ENCODE assay signal across 30 mouse cellular contexts in the genomic region with DNA sequence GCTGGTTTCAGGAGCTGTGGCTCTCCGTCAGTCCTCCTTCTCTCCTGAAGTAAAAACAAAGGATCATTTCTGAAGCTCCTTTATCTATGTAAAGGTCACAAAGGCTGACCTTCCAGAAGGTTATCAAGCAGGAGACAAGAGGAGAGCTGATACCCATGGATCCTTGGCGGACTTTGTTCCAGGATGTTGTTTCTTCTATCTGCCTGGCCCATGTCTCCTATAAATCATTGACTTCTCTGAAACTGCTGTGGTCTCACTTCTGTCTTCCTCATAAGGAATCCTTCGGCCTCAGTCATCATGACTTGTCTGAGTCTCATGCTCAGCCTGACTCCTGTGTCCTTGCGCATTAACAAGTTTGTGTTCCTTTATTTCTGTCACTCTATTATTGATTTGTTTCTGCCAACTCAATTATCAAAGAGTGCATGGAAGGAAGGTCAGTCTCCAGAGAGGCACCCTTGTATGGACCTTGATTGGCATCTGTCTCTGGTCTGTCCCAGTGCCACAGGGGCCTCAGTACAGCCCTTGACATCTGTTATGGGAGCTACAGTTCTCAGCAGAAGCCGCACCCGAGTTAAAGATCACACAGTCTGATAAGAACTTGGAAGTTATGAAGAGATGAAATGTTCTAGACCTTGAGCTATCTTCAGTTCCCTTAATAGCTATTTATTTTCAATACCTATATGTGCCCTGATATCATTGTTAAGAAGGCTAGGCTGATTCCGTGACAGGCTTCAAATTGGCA. TPM values are rescaled to one million over a fixed set of nuclear protein-coding genes. Genes with fewer than 3 reads are reported as not detected.
A peak's percentile ranks its signal among the peaks of the same experiment; 100 is the strongest.
DNase-seq lines count a peak whose midpoint lies in the region; ATAC-seq and TF ChIP-seq lines count a peak whose summit lies in the region.
"Had no signal": no experiment of that assay in that cellular context is flagged by ENCODE, and none has a peak within 500 bp of the region (broad histone marks: within the 10 kb centered on the region; RNA-seq: fewer than 3 reads in every experiment).

No protein-coding gene starts in this region.

- H3K27ac ChIP-seq in heart, embryonic 12.5 days (ENCODE audit: poor library complexity, severe bottlenecking) = no peak overlapping the region
- peak overlapping the region; percentile 69 for H3K27ac ChIP-seq in intestine, embryonic 16.5 days (ENCODE audit: low read length)
- H3K27ac ChIP-seq in small intestine, adult 2 months (ENCODE audit: insufficient read depth, low read depth, low read length) = peak overlapping the region; percentile 93
- H3K27ac ChIP-seq: embryonic facial prominence, embryonic 10.5 days; embryonic facial prominence, embryonic 13.5 days; forebrain, embryonic 12.5 days; gastrocnemius, adult 2 months; heart, embryonic 13.5 days; hindbrain, embryonic 14.5 days; hindbrain, postnatal 0 days had no signal

- no peak for TF ChIP-seq CTCF in small intestine, adult 2 months (IDR thresholded peaks at IDR 0.05; ENCODE audit: extremely low read depth, insufficient read length, insufficient replicate concordance, low read depth, low read length)

- no peak overlapping the region for H3K9ac ChIP-seq in heart, embryonic 12.5 days
- no peak overlapping the region for H3K9ac ChIP-seq in intestine, embryonic 16.5 days (ENCODE audit: low read depth, low read length)
- H3K9ac ChIP-seq: embryonic facial prominence, embryonic 13.5 days; forebrain, embryonic 12.5 days; heart, embryonic 13.5 days; hindbrain, embryonic 14.5 days had no signal

- WGBS in heart, embryonic 12.5 days = 63% methylated on average over 7 of the region's 7 CpGs
- WGBS in intestine, embryonic 16.5 days = 58% methylated on average over 7 of the region's 7 CpGs
- WGBS in small intestine, adult 2 months = 40% methylated on average over 7 of the region's 7 CpGs

- no peaks in the 10 kb centered on the region for H3K9me3 ChIP-seq in heart, embryonic 12.5 days (replicated peaks)
- H3K9me3 ChIP-seq in intestine, embryonic 16.5 days (ENCODE audit: control insufficient read depth, low read length) = no peaks in the 10 kb centered on the region
- H3K9me3 ChIP-seq: embryonic facial prominence, embryonic 10.5 days; embryonic facial prominence, embryonic 13.5 days; forebrain, embryonic 12.5 days; heart, embryonic 13.5 days had no signal

- ATAC-seq in heart, embryonic 12.5 days (ENCODE audit: insufficient number of reproducible peaks, low FRiP score) = no peak
- peak; percentile 95 for ATAC-seq in intestine, embryonic 16.5 days
- ATAC-seq: forebrain, embryonic 16.5 days; hindbrain, postnatal 0 days had no signal

- H3K4me3 ChIP-seq in heart, embryonic 12.5 days = no peak overlapping the region
- H3K4me3 ChIP-seq in intestine, embryonic 16.5 days (ENCODE audit: low read length) = no peak overlapping the region
- no peak overlapping the region for H3K4me3 ChIP-seq in small intestine, adult 2 months (ENCODE audit: low read depth, low read length)
- H3K4me3 ChIP-seq: embryonic facial prominence, embryonic 10.5 days; embryonic facial prominence, embryonic 13.5 days; erythroblast, embryonic 14.5 days; forebrain, embryonic 12.5 days; gastrocnemius, adult 2 months; heart, embryonic 13.5 days had no signal

- 0 out of 2 replicates have a peak, but pooled peaks cover 4% of the 10 kb centered on the region for H3K27me3 ChIP-seq in heart, embryonic 12.5 days (replicated peaks)
- no peaks in the 10 kb centered on the region for H3K27me3 ChIP-seq in intestine, embryonic 16.5 days (replicated peaks; ENCODE audit: control insufficient read depth, insufficient read depth, low read length)
- H3K27me3 ChIP-seq in small intestine, adult 2 months (ENCODE audit: control insufficient read depth, insufficient read depth, low read length) = no peaks in the 10 kb centered on the region
- H3K27me3 ChIP-seq: CH12.LX; embryonic facial prominence, embryonic 13.5 days; forebrain, embryonic 12.5 days; heart, embryonic 13.5 days had no signal

- DNase-seq in heart, adult 11 months = peak; percentile 66
- no peak for DNase-seq in embryo, embryonic 9.5 days (ENCODE audit: extremely low spot score)
- no peak for DNase-seq in left cerebral cortex, adult 11 months (ENCODE audit: low spot score)
- no peak for DNase-seq in gastrocnemius, adult 18-20 months (ENCODE audit: low spot score)
- DNase-seq: adrenal gland, adult 2 months; adrenal gland, postnatal 14 days; B cell, adult 2 months; cerebellum, adult 11 months; cerebellum, adult 2 months; cerebellum, adult 9-11 months; cerebellum, postnatal 25 days; gastrocnemius, adult 2 months; gastrocnemius, postnatal 14 days; heart, adult 18-20 months; heart, postnatal 14 days; heart, postnatal 4 days had no signal

- no peak overlapping the region for H3K4me2 ChIP-seq in heart, embryonic 12.5 days
- H3K4me2 ChIP-seq in intestine, embryonic 16.5 days (ENCODE audit: low read depth, low read length) = peak overlapping the region; percentile 25; the same call in 1 of the 2 replicates
- H3K4me2 ChIP-seq: embryonic facial prominence, embryonic 13.5 days; forebrain, embryonic 12.5 days; heart, embryonic 13.5 days; hindbrain, embryonic 14.5 days had no signal

- TF ChIP-seq POLR2A in small intestine, adult 2 months (IDR thresholded peaks at IDR 0.05; ENCODE audit: low read depth, low read length) = no peak

- H3K36me3 ChIP-seq in heart, embryonic 12.5 days = no peaks in the 10 kb centered on the region
- H3K36me3 ChIP-seq in intestine, embryonic 16.5 days (ENCODE audit: control insufficient read depth, insufficient read depth, low read length) = no peaks in the 10 kb centered on the region
- H3K36me3 ChIP-seq in small intestine, adult 2 months (ENCODE audit: control insufficient read depth, insufficient read depth, low read length) = no peaks in the 10 kb centered on the region
- H3K36me3 ChIP-seq: embryonic facial prominence, embryonic 10.5 days; embryonic facial prominence, embryonic 13.5 days; forebrain, embryonic 12.5 days; G1E; heart, embryonic 13.5 days had no signal

- no peaks in the 10 kb centered on the region for H3K4me1 ChIP-seq in heart, embryonic 12.5 days (replicated peaks)
- H3K4me1 ChIP-seq in intestine, embryonic 16.5 days (ENCODE audit: control insufficient read depth, insufficient read depth, low read length) = no peaks in the 10 kb centered on the region
- peaks cover 5% of the 10 kb centered on the region; the same call in 1 of the 2 replicates for H3K4me1 ChIP-seq in small intestine, adult 2 months (ENCODE audit: control insufficient read depth, insufficient read depth, insufficient read length, low read length)

RNA-seq across cellular contexts. Expression of gene Dazl, which starts 53.2 kb away (rescaled TPM):
- polyA plus RNA-seq in heart, embryonic 12.5 days (2016; fragmentation: Nextera tagmentation; extraction: Ambion mirVana) = 0.33 TPM in 1 of 2 replicates, not detected in the other
- polyA plus RNA-seq in intestine, embryonic 16.5 days (2015; fragmentation: Nextera tagmentation; extraction: Ambion mirVana) = 0.20 and 0.60 TPM in 2 replicates
- not detected in 2 replicates for polyA plus RNA-seq in small intestine, adult 2 months (2012; rRNA removed)
- total RNA-seq in gastrocnemius, adult 18-20 months (2021) = under 1 TPM; 0.16 to 0.21 TPM
- total RNA-seq: common myeloid progenitor, adult 5-6 weeks; heart, postnatal 4 days had no signal
- polyA plus RNA-seq: adrenal gland, adult 2 months; embryonic facial prominence, embryonic 10.5 days; erythroblast, embryonic 14.5 days; G1E had no signal
